Mouse (Mus musculus) cerebellum, adult 11-12 months (tissue): ENCODE measurements around the gene Tprg.

ENCODE experiments used
- DNase-seq: peaks from one replicate; pipeline ENCODE4 v3.0.0; 2022

Tprg gene

GRCm38 (mm10) chr16:25333279-25334219 is 46.9 kb downstream of the Tprg start:
- DNase-seq = no peak

DNA sequence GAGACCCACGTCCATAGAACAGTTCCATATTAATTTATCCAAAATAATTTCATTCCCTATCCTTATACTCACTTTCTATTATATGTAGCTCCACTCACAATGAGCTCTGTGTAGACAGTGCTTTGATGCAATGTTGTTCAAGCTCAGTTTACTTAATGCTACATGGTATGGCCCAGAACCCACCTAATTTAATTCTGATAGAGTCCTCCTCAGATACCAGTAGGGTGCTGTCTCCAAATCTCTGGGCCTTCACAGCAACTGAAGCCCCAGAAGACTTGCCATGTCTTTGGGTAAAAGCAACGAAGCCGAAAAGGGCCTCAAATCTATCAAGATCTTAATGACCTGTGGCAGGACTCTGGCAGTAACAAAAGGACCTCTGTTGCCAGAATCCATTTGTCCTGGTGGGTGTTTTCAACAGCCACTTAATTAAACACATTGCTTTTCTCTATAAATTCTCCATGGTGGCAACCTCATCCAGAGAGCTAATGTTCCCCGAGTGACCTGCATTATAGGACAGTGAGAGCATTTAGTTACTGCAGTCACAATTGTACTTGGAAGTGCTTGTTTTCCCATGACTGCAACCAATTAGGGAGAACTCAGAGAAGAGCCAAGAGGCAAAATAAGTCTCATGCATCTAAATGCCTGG is 48.6 kb downstream of the Tprg start:
- no peak for DNase-seq

GRCm38 (mm10) chr16:25349626-25350025 is 63.0 kb downstream of the Tprg start:
- DNase-seq = peak; percentile 4

DNA sequence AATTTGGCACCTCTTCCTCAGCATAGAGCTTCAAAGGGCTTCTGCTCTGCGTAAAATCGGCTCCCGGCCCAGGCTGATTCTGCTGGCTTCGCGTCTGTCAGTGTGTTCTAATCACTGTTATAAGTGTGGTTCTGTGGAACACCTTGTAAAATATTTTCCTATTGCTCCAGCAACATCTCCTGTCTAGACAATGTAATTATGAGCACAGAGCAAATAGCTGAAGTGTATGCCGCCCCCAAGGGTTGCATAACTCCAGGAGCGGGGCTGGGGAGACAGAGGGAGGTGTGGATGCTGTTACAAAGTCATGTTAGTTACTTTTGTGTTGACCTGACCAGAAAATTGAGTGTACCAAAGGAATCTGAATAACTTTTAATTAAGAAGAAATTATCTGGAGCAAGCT is 81.2 kb downstream of the Tprg start:
- DNase-seq = no peak

DNA sequence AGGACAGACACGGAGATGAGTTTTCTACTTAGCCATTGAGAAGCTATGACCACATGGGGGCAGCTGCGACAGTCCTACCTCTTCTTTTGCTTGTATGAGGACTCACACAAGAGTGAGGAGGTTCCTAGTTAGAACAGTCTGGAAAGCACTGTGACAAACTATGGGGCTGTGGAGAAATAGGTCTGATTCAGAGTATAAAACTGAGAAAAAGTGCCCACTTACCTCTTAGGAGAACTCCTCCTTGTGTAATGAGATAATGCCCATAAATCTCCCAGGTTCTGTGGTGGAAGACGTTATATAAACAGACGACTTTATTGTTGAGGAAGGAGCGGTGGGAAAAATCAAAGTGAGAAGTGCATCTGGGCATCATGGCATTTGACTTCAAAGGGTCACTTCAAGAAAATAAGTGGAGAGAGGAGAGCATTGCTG is 83.4 kb downstream of the Tprg start:
- DNase-seq = no peak

- no peak for DNase-seq
Observed at GRCm38 (mm10) chr16:25374121-25374520, 87.5 kb downstream of the Tprg start.

- no peak for DNase-seq
Observed at GRCm38 (mm10) chr16:25374775-25375174, 88.2 kb downstream of the Tprg start.

DNA sequence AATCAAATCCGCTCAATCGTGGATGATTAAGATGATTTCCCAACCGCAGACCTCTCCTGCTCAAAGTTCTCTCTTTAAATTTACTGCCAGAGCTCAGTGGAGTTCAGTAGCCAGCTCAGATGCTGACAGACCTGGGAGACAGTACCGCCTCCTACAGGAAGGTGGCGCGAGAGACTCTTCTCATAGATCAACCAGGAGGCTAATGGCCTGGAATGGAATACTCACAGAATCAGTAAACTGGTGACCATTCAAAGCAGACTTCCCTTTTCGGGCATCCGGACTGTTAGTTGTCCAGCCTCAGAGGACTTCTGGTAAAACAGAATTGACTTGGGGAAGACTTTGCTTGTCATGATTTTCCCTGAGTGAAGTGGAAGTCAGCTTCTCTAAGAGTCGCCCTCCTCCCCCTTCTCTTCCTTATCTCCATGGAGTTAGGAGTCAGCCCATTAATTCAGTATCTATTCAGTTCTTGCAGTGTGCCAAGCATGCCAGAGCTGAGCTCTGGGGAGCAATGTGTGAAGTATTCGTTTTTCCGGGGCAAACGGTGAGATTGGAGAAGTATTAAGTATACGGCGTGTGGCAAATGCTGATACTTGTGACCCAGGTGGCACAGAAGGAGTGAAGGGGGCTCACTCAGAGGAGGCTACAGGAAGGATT is 90.2 kb downstream of the Tprg start:
- peak; percentile 5 for DNase-seq

DNA sequence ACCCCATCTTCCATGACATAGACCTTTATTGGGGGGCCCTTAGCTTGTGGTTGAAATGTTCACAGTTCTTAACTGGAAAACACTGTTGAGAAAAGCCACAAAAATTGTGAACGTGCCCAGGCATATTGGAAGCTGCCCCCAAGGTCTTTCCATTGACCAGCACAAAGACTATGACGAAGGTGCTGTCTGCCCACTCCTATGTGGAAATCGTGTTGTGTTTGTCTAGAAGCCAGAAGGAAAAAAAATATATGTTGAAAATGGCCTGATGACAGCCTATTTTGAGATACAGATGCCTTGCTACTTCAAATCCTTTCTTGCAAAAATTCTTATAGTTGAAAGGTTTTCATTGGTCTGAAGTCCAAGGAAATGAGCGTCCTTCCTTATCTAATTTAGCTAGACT is 91.1 kb downstream of the Tprg start:
- DNase-seq = no peak

DNA sequence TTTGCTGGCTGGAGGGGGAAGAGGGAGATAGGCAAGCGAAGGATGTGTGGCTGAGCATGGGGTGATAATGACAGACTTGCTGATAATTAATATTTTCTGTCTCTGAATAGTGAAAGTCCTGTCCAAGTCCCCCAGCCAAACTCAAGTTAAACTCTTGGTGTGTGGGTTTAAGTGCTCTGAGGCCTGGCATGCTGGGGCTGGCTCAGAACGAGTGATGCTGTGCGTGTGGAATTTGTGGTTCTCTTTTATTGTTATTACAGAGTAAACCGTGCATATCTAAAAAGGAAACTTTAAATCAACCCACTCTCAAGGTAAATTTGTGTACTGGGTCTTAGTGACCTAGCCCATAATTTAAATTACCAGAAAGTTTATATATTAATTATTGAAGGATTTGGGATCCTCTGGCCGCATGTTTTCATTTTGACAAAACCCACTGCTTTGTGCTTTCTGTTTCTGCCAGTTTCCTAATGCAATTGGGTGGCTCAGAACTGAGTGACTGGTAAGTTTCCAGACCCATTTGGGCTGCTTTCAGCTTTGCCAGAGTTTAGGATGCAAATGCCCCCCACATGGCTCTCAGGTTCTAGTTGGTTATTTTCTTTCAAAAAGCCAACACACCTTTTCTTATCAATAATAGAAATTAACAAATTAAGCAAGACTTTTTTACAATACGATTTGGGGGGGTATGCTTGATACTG is 99.0 kb downstream of the Tprg start:
- DNase-seq = no peak

GRCm38 (mm10) chr16:25394676-25395075 is 108.1 kb downstream of the Tprg start:
- no peak for DNase-seq

- no peak for DNase-seq
Observed at GRCm38 (mm10) chr16:25404156-25404555, 117.5 kb downstream of the Tprg start.

GRCm38 (mm10) chr16:25407204-25407886 is 120.7 kb downstream of the Tprg start:
- DNase-seq = no peak

GRCm38 (mm10) chr16:25408032-25408431 is 121.4 kb downstream of the Tprg start:
- DNase-seq = no peak

DNA sequence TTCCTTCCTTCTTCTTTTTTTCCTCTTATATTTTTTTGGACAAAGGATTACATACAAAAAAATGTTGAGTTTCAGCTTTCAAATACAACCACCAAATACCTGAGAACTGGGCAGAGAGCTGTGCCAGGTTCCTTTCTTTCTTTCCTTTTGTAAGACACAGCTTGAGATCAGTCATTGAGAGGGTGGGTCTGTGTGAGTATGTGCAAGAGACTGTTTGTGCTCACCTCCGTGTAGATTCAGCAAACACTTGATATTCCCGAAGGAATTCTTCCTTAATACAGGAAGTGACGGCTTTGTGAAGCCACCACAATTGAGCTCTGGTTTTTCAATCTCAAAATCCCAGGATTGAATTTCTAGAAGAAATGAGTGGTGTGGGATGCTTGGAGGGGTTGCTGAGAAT is 124.7 kb downstream of the Tprg start:
- no peak for DNase-seq

GRCm38 (mm10) chr16:25413885-25414284 is 127.3 kb downstream of the Tprg start:
- no peak for DNase-seq

- no peak for DNase-seq
Observed at GRCm38 (mm10) chr16:25415186-25415585, 128.6 kb downstream of the Tprg start.

DNA sequence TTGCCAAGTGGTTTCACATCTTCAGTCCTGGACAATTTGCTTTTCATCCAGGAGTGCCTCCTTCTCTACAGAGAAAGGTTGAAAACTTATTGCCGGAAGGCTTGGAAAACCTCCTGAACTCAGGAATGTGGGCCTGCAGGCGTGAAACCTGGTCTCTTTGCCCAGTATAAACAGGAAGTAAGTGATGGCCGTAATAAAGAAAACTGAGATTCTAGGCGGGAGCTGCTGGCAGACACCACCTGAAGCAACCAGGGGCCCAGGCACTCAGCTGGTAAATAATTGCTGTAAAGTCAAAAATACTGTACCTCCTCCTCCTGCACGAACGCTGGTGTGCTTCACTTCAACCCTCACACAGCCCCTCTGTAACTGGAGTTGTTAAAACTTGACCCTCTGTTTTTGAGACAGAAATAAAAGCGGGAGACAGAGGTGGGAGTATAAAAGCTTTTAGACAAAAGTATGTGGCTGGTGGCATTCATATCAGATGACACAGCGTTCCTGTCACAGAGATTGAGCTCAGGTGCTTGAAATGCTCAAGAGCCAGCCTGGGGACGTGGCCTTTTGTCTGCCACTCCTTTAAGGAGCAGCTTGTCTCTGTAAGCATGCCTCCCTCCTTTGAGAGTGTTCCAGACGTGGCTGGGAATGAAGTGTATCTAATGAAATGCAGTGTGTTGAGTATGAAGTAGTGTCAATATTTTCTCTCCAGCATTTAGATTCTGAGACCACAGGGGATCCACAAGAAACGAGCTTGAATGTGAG is 131.4 kb downstream of the Tprg start:
- no peak for DNase-seq

- no peak for DNase-seq
Observed at GRCm38 (mm10) chr16:25422997-25423396, 136.4 kb downstream of the Tprg start.

- no peak for DNase-seq
Observed at GRCm38 (mm10) chr16:25424001-25424400, 137.4 kb downstream of the Tprg start.

DNA sequence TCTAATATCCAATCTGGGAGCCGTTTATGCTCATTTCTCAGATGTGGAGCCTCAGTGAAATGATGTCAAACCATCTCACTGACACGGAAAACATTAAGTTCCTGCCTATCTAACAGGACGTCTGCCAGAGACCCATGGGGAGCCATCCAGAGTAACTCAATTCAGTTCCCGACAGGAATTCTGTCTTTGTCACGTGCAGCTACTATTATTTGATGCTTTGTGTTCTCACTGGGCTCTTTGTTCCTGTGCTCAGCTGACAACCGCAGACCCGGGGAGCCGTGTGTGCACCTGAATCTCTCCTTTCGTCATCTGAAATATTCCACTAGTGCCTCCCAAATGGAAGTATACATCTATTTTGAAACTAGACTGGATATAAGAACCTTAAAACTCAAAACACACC is 138.3 kb downstream of the Tprg start:
- DNase-seq = no peak

- no peak for DNase-seq
Observed at GRCm38 (mm10) chr16:25425376-25425775, 138.8 kb downstream of the Tprg start.
